Mouse (Mus musculus) left cerebral cortex, adult 8-10 months (tissue): ENCODE data around the gene Ppcs. TPM values are rescaled to one million over a fixed set of nuclear protein-coding genes. Genes with fewer than 3 reads are reported as not detected.
A peak's percentile ranks its signal among the peaks of the same experiment; 100 is the strongest.

ENCODE experiments used
- DNase-seq, 2 experiments: peaks; one replicate each; pipeline ENCODE4 v3.0.0; 2022; ENCODE audit warnings: low spot score in 2 of 2
- total RNA-seq, 4 experiments: library from RNA; stranded (reverse); gene quantifications; 2 replicates each; pipeline ENCODE4 v1.2.4; 2022

Gene Ppcs
- total RNA-seq, 4 experiments from 2014 or later: 5.0 to 6.8 (median 6.0) TPM

DNA sequence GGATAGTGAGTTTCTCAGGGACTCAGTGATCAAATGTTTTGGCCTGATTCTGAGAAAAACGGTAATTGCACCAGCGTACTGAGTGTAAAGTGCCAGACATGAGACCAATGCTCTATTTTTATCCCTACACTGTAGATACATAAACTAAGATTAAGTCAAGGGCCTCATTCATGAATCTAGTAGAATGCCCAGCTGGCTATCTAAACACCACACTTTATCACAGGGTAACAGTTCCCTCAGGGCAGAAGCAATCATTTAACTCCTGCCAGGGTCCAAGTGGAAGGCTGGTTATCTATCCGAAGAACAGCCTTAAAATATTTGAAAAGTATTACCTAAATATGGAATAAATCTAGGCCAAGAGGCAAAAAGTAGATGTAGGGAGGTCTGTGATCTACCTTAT is 4.3 kb downstream of the Ppcs start:
- DNase-seq: no peak

DNA sequence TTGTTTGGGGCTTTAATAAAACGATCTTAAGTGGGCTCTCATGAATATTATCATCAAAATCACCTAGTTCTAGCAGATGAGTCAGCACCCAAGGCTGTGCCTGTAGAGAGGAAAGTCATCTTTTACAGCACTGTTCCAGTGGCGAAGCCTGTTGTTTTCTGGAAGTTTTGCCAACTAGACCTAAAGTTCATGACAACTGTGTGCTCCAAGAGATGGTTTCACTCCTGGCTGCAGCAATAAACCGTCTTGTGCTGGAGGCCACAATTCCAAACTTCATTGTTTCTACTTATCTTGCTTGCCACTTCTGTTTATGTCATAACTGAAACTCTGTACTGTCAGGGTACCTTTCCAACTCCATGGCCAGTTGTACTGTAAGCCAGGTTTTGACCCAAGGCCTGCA is 5.0 kb downstream of the Ppcs start:
- no peak for DNase-seq

DNA sequence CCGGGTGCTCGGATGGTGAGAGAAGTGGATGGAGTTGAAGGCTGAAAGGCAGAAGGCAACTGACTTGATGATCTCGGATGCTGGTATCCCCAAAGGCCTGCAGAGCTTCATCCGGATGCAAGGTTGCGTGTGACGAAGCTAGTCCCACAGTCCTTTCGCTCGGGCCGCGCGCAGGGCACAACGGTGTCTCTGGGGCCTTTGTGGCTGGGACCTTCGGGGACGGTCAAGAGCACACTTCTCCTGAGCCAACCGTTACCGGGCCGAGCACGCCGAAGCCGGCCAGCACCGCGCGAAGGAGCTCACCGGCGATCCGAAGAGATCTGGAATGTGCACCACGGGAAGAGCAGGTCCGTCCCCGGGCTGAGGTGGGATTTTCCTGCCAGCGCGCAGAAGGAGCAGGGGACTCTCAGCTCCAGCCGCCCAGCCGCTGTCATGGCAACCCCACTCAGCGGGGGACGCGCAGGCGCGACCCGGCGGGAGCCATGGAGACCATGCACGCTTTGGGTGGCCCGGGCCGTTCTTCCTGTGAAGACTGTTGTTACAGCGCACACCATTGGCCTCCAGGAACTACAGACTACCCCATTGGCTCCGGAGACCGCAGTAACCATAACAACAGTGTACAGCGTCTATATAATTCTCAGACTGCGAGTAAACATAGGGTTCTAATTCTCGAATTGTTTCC is 7.0 kb downstream of the Ppcs start, which contains the start of gene Ccdc30:
Gene Ccdc30 (minus strand): TSS at position 450 of the 682 bp plus-strand sequence.
- peak; percentile 78 to 95 for DNase-seq

DNA sequence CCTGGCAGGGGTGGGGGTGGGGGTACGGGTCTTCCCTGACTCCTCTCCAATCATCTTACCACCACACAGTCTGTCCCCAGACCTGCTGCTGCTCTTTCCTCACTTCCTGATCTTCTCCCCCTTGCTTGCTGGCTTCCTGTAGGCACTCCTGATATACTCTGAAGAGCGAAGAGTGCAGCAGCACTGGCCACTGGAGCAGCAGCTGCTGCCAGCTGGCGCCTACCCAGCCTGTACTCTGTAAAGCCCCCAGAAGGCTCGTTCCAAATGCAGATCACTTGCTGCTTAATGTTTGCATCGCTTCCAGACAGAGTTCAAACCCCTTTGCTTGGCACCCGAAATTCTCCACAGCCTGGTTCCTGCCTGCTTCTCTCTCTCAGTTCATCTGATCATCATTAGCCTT is 9.4 kb downstream of the Ppcs start:
- no peak for DNase-seq

DNA sequence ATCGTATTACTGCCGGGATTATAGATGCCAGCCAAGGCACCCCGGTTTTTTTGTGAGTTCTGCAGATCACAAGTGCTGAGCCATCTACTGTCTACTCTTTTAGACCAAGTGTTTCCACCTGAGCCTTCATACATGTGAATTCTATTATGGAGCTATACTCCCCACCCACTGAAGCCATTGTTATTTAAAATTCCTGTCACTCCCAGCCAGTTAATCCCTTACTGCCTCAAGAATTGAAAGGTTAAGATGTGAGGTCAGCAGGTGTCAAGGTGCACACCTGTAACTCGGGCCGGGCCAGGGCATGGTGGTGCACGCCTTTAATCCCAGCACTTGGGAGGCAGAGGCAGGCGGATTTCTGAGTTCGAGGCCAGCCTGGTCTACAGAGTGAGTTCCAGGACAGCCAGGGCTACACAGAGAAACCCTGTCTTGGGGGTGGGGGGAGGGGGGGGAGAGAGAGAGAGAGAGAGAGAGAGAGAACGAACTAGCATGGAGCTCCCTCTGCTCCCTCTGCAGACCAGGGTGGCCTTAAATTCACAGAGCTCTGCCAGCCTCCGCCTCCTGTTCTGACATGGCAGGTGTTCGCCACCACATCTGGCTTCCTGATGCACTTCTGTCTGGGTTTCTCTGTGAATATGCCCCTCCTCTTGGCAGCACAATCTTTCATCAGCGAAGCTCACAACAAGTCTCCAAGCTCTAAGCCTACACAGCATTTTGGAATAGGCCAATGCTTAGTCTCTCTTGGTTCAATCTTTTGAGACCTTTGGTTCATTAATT is 10.2 kb downstream of the Ppcs start:
- DNase-seq: no peak

DNA sequence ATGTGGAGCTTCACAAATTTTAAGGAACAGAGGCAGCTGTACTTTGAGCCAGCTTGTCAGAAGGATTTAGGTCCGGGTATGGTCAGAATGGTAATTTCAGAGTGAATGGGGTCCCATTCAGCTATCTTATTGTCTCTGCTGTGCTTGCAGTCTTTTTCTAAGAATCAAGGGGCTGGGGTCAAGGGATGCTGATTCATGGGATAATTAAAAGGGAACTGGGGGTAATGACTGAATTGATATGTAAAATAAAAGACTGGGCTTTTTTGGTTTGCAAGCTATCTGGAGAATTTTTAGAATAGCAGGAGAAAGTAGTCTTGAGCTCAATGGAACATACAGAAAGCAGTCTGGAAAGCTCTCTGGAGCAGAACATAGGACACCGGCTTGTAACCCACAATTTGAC is 18.8 kb downstream of the Ppcs start:
- DNase-seq: no peak

DNA sequence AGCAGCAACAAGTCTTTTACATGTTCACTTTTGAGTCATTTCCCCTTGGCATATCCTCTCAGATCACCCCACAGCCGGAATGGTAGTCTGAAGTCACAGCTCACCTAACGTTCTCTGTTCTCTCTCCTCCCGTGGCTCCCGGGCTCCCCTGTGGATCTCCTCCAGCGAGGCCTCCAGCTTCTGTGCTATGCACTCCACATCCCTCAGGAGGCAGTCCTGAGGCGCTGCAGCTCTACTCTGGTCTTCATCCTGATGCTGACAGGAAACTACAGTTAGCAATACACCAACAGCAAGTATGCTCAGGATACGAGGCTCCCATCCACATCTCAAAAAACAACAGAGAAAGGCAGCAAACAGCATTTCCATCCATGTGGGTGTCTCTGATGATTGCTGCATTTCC is 21.3 kb downstream of the Ppcs start:
- no peak for DNase-seq

DNA sequence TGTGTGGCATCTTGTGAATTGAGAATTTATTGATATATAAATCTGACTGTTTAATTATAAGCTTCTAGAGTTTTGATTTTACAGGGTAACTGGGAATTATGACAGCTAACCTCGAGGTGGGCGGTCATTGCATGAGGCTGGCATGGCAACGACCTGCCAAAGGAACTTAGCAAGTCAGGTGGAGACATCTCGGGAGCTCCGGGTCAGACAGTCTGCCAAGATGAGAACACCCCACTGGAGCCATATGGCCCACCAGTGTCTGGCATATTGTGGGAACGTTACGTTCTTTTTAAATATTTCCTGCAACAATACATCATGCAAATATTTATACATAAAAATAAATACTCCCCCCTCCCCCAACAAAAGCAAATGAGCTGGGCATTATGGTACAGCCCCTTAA is 23.5 kb downstream of the Ppcs start:
- DNase-seq: no peak

DNA sequence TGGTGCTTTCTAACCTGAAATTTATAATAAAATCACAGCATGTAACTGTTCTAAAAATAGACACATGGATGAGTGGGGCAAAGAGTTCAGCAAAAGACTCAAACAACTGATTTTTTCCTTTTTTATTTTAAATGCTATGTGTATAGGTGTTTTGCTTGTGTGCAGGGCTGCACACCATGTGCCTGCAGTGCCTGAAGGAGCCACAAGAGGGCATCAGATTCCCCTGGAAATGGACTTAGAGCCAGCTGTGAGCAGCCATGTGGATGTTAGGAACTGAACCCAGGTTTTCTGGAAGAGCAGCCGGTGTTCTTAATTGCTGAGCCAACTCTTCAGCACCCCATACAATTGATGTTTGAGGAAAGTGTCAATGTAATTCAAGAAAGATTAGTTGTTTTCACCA is 31.9 kb downstream of the Ppcs start:
- DNase-seq: no peak

DNA sequence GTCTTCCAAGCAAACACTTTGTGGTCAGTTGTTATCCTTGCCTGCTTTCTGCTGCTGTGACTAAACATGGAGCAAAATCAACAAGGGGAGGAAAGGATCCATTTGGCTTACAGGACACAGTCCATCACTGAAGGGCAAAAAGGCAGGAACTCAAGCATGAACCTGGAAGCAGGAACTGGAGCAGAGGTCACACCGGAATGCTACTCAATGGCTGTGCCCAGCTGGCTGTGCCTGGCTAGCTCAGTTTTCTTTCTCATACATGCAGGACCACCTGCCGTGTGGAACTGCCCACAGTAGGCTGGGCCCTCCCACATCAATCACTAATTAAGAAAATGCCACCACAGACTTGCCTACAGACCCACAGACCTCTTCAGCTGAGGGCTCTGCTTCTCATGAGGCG is 33.0 kb downstream of the Ppcs start:
- DNase-seq: no peak

DNA sequence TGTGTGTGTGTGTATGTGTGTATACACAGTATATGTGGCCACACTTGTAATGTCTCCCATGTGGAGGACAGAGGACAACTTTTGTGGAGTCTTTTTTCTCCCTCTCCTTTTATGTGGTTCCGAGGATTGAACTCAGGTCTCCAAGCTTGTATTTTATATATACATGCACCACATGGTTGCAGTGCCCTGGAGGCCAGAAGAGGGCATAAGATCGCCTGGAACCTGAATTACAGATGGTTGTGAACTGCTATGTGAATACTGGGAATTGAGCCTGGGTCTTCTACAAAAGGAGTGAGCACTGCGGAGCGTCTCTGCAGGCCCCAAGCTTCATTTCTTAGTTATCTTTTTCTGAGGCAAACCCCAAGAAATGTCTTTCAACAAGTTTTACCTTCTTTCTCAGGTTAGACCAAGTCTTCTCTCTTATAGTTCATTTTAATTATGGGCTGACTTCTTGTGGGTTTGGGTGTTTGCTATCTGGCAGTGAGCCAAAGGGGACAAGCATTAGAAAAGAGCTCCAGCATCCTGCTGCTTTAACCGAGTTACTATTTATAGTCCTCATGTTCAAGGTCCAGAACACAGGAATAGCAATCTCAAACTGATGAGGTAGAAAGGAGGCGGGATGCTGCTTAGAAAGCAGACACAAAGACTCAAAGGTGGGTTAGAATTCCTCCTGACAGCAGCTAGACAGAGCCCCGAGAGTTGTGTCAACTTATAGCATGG is 40.6 kb downstream of the Ppcs start:
- DNase-seq: no peak

DNA sequence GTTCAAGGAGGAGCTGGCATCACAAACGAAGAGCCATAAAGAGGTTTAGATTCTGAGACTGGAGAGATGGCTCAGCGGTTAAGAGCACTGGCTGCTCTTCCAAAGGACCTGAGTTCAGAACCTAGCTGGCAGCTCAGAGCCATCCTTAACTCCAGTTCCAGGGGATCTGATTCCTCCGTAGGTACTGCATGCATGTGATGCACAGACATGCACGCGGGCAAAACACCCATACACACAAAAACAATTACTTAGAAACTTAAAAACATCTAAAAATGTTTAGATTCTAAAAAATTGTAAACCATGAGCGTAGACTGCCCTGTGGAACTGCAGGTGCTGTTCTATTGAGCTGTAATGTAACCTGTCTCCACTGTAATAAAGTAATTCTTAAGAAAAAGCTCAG is 52.8 kb downstream of the Ppcs start:
- no peak for DNase-seq

Other genes with a start within 250 kb of the Ppcs start
- gene Zfp691, start 248.2 kb downstream of the Ppcs start, total RNA-seq: 1 to 10 TPM; 6.6 to 7.9 (median 7.3) TPM
- under 1 TPM; 0.53 to 0.98 (median 0.78) TPM for gene Ermap, start 232.4 kb downstream of the Ppcs start, total RNA-seq
- gene Svbp, start 227.1 kb downstream of the Ppcs start, total RNA-seq: 10 to 100 TPM; 15.2 to 18.2 (median 16.4) TPM
- under 1 TPM; 0.37 to 0.72 (median 0.55) TPM for gene Tmem269, start 204.2 kb downstream of the Ppcs start, total RNA-seq
- gene AU022252, start 189.7 kb downstream of the Ppcs start, total RNA-seq: 10 to 100 TPM; 21.6 to 30.7 (median 28.2) TPM
- gene P3h1, start 189.5 kb downstream of the Ppcs start, total RNA-seq: 1 to 10 TPM; 7.0 to 8.9 (median 8.0) TPM
- under 1 TPM in 3 of 4 experiments, not detected in 1; 0.13 to 0.60 (median 0.53) TPM for gene Cldn19, start 167.0 kb downstream of the Ppcs start, total RNA-seq
- 100 to 1,000 TPM; 177 to 201 (median 189) TPM for gene Ybx1, start 127.8 kb downstream of the Ppcs start, total RNA-seq
- 10 to 100 TPM; 15.9 to 18.6 (median 17.5) TPM for gene Ppih, start 101.9 kb downstream of the Ppcs start, total RNA-seq
- 10 to 100 TPM; 20.9 to 24.6 (median 23.2) TPM for gene Ccdc30, start 6.9 kb downstream of the Ppcs start, total RNA-seq
- gene Zmynd12, start 394 bp upstream of the Ppcs start, total RNA-seq: 1 to 10 TPM in 1 of 4 experiments, under 1 TPM in 3; 0.46 to 1.2 (median 0.76) TPM
- gene Rimkla, start 70.2 kb upstream of the Ppcs start, total RNA-seq: 10 to 100 TPM; 10.2 to 11.2 (median 11.0) TPM
- 100 to 1,000 TPM in 1 of 4 experiments, 10 to 100 TPM in 3; 65.1 to 100 (median 78.9) TPM for gene Foxj3, start 114.6 kb upstream of the Ppcs start, total RNA-seq
- gene Frg2f1, start 117.1 kb upstream of the Ppcs start, total RNA-seq: 10 to 100 TPM; 16.3 to 18.6 (median 17.1) TPM
- under 1 TPM in 1 of 4 experiments, not detected in 3; 0.68 TPM for gene Guca2a, start 215.3 kb upstream of the Ppcs start, total RNA-seq
- not detected for gene Guca2b, start 236.5 kb upstream of the Ppcs start, total RNA-seq